Mouse (Mus musculus): ENCODE data around the gene Lrmp. TPM values are rescaled to one million over a fixed set of nuclear protein-coding genes. Genes with fewer than 3 reads are reported as not detected.

Lrmp gene
- total and polyA plus RNA-seq, 3 experiments = 92.3 to 163 (median 155) TPM

GRCm38 (mm10) chr6:145210816-145211338 is 95.4 kb downstream of the Lrmp start, which contains the start of the genes Casc1 and Etfrf1 (continued):
- peak; percentile 95 for TF ChIP-seq NRF1 (IDR thresholded peaks at IDR 0.05; ENCODE audit: low read depth, low read length)
- no peak; the same call in 1 of the 2 replicates for TF ChIP-seq MEF2A (IDR thresholded peaks at IDR 0.05; ENCODE audit: borderline replicate concordance, low read depth, low read length)
- no peak for TF ChIP-seq CTCF (conservative IDR thresholded peaks at IDR 0.05 in 1 of 2, IDR thresholded peaks at IDR 0.05 in 1 of 2; ENCODE audit: low read depth in 2 of 2, low read length in 2 of 2)

GRCm38 (mm10) chr6:145211376-145212305 is 96.2 kb downstream of the Lrmp start:
- DNase-seq (ENCODE audit: extremely low read depth) = peak; percentile 43
- in situ Hi-C loops (cut with MboI; ENCODE audit: low pct_ligation_motif_present, low pct_unique_long_range_greater_than_20kb, low sequenced_read_pairs) (no loop called here), dilution Hi-C loops (cut with MboI; ENCODE audit: extremely low pct_ligation_motif_present, extremely low pct_unique_long_range_greater_than_20kb, low sequenced_read_pairs) (no loop called here)
- TF ChIP-seq E2F4 (IDR thresholded peaks at IDR 0.05; ENCODE audit: insufficient replicate concordance, low read depth, low read length) (no peak), POLR2AphosphoS2 (IDR thresholded peaks at IDR 0.05; ENCODE audit: low read depth, low read length) (no peak), CHD1 (IDR thresholded peaks at IDR 0.05; ENCODE audit: low read depth, low read length) (no peak), USF1 (IDR thresholded peaks at IDR 0.05; ENCODE audit: low read depth, low read length) (no peak), GABPA (IDR thresholded peaks at IDR 0.05; ENCODE audit: insufficient replicate concordance, low read depth, low read length) (no peak)
- Histone ChIP-seq H3K9ac (ENCODE audit: insufficient read depth, low read depth) (peak overlapping the region; percentile 96), H3K27ac (ENCODE audit: insufficient read depth, low read depth) (peak overlapping the region; percentile 74), H3K27me3 (replicated peaks) (peaks cover 3% of the 10 kb centered on the region), H3K79me2 (replicated peaks; ENCODE audit: control insufficient read depth, extremely low read depth, insufficient read depth, poor library complexity, severe bottlenecking) (0 out of 2 replicates have a peak, but pooled peaks cover 2% of the 10 kb centered on the region), H3K36me3 (replicated peaks in 1 of 2; ENCODE audit: control insufficient read depth in 1 of 2, insufficient read depth in 1 of 2, low read length in 1 of 2) (peaks cover 5 to 29% of the 10 kb centered on the region in 2 experiments), H3K9me3 (replicated peaks; ENCODE audit: low read length) (no peaks in the 10 kb centered on the region), H3K4me2 (ENCODE audit: insufficient read depth, low read depth, poor library complexity, severe bottlenecking) (peak overlapping the region; percentile 87), H3K4me1 (ENCODE audit: control insufficient read depth in 1 of 2, insufficient read depth in 2 of 2) (peaks cover 3 to 17% of the 10 kb centered on the region in 2 experiments; a peak in 2 of 4 replicates), H3K4me3 (replicated peaks in 1 of 3; ENCODE audit: low read depth in 2 of 3, low read length in 2 of 3, poor library complexity in 1 of 3) (peak overlapping the region; percentile 79 to 90 (median 81))

- dilution Hi-C loops (cut with MboI; ENCODE audit: extremely low pct_ligation_motif_present, extremely low pct_unique_long_range_greater_than_20kb, low sequenced_read_pairs) = no loop called here
Measured at GRCm38 (mm10) chr6:145213916-145214315, 98.5 kb downstream of the Lrmp start.

More at GRCm38 (mm10) chr6:145213916-145214315, 98.5 kb downstream of the Lrmp start:
- H3K27me3 ChIP-seq (replicated peaks) = peaks cover 1% of the 10 kb centered on the region
- no peak for TF ChIP-seq GABPA (IDR thresholded peaks at IDR 0.05; ENCODE audit: insufficient replicate concordance, low read depth, low read length)
- no peak for TF ChIP-seq MEF2A (IDR thresholded peaks at IDR 0.05; ENCODE audit: borderline replicate concordance, low read depth, low read length)
- 0 out of 2 replicates have a peak, but pooled peaks cover 2% of the 10 kb centered on the region for H3K79me2 ChIP-seq (replicated peaks; ENCODE audit: control insufficient read depth, extremely low read depth, insufficient read depth, poor library complexity, severe bottlenecking)
- H3K4me2 ChIP-seq (ENCODE audit: insufficient read depth, low read depth, poor library complexity, severe bottlenecking) = no peak overlapping the region
- in situ Hi-C loops (cut with MboI; ENCODE audit: low pct_ligation_motif_present, low pct_unique_long_range_greater_than_20kb, low sequenced_read_pairs) = no loop called here
- no peak for DNase-seq (ENCODE audit: extremely low read depth)
- H3K9me3 ChIP-seq (replicated peaks; ENCODE audit: low read length) = no peaks in the 10 kb centered on the region
- no peak overlapping the region for H3K9ac ChIP-seq (ENCODE audit: insufficient read depth, low read depth)
- no peak overlapping the region for H3K27ac ChIP-seq (ENCODE audit: insufficient read depth, low read depth)
- peaks cover 3 to 17% of the 10 kb centered on the region in 2 experiments; a peak in 2 of 4 replicates for H3K4me1 ChIP-seq (ENCODE audit: control insufficient read depth in 1 of 2, insufficient read depth in 2 of 2)
- H3K4me3 ChIP-seq (replicated peaks in 1 of 3; ENCODE audit: low read depth in 2 of 3, low read length in 2 of 3, poor library complexity in 1 of 3) = no peak overlapping the region
- H3K36me3 ChIP-seq (replicated peaks in 1 of 2; ENCODE audit: control insufficient read depth in 1 of 2, insufficient read depth in 1 of 2, low read length in 1 of 2) = peaks cover 7 to 44% of the 10 kb centered on the region in 2 experiments

Measured in CH12.LX (cell line).